Mouse (Mus musculus) C2C12 (cell line): ENCODE measurements around the gene Rab40b. TPM values are rescaled to one million over a fixed set of nuclear protein-coding genes. Genes with fewer than 3 reads are reported as not detected.

Source experiments
- H3K27me3 ChIP-seq: one replicate; pipeline ENCODE4 v1.6.1; 2011; ENCODE audit not compliant: control insufficient read depth, insufficient read depth, insufficient read length
- H3K36me3 ChIP-seq: one replicate; pipeline ENCODE4 v1.6.1; 2011; ENCODE audit not compliant: control insufficient read depth, insufficient read depth
- H3K4me3 ChIP-seq: one replicate; pipeline ENCODE4 v1.5.1; 2011; ENCODE audit warnings: mild to moderate bottlenecking, control low read depth; ENCODE audit not compliant: poor library complexity, insufficient read depth, severe bottlenecking
- H3K79me2 ChIP-seq: one replicate; pipeline ENCODE4 v1.6.1; 2011; ENCODE audit not compliant: control insufficient read depth, insufficient read depth
- H3K79me3 ChIP-seq: one replicate; pipeline ENCODE4 v1.6.1; 2011; ENCODE audit warnings: low read depth, control low read depth
- H3ac ChIP-seq: one replicate; pipeline ENCODE3; 2011; ENCODE audit warnings: low read depth; ENCODE audit not compliant: control insufficient read depth, insufficient read length
- CEBPB ChIP-seq: IDR thresholded peaks from one replicate; pipeline ENCODE4 v1.6.1; 2011; ENCODE audit warnings: low read depth, mild to moderate bottlenecking, control low read depth, moderate library complexity
- CTCF ChIP-seq: IDR thresholded peaks from one replicate; pipeline ENCODE4 v1.5.1; 2011; ENCODE audit not compliant: control insufficient read depth, insufficient read depth, insufficient read length
- FOSL1 ChIP-seq: IDR thresholded peaks from one replicate; pipeline ENCODE4 v1.8.0; 2011; ENCODE audit warnings: mild to moderate bottlenecking, low read length; ENCODE audit not compliant: poor library complexity, insufficient read depth, severe bottlenecking
- MAX ChIP-seq: IDR thresholded peaks from one replicate; pipeline ENCODE4 v1.6.1; 2011; ENCODE audit warnings: mild to moderate bottlenecking, control low read depth
- MYOD1 ChIP-seq: IDR thresholded peaks from one replicate; pipeline ENCODE4 v1.6.1; 2011; ENCODE audit warnings: low read depth; ENCODE audit not compliant: control insufficient read depth, insufficient read length
- MYOG ChIP-seq: IDR thresholded peaks from one replicate; pipeline ENCODE4 v1.6.1; 2011; ENCODE audit not compliant: control insufficient read depth, insufficient read length; ENCODE audit errors: extremely low read depth
- USF1 ChIP-seq: IDR thresholded peaks from one replicate; pipeline ENCODE4 v1.6.1; 2011; ENCODE audit warnings: low read depth, mild to moderate bottlenecking, control low read depth, moderate library complexity
- polyA plus RNA-seq: library from polyadenylated mRNA; unstranded; fragments of >200 nt; fragmentation: generic; extraction: Trizol; gene quantifications from one replicate; pipeline ENCODE4 v1.2.1, GENCODE M21; 2012; ENCODE audit warnings: missing spikeins

The Rab40b gene
- polyA plus RNA-seq, 1 experiment = 0.41 TPM

DNA sequence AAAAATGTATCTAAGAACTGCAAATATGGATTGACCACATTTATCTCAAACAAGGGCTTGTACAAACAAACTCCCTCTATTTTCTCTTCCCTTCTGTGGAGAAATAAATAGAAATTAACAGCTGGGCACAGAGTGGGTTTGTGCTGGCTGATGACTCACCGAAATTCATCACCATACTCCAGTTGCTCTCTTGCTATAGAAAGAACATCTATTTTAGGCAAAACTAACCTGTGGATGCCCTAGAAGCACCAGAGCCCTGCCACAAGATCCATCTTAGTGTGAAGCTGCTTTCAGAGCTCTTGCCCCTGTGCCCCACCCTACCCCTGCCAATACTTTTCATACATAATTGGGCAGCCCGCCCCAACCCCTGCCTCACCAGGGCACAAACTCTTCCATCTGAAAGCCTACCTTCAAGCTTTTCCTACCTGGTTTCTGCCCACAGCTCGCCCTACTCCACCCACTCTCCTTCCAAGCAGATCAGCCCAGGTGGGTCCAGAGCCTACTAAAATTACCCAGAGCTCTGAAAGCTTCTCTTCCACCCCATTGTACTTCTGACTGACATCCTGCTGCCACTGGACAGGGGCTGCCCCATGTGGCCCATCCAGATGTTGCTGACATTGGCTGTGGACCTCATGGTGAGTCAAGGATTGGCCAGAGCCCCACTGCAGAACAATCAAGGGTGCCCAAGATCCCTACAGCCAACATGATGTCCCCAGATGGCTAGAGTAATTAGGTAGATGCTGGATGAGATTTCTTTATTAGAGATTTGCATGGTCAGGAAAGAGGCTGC lies 19.5 kb upstream of the Rab40b start:
- no peaks in the 10 kb centered on the region for H3K79me3 ChIP-seq
- no peak overlapping the region for H3ac ChIP-seq
- H3K4me3 ChIP-seq = no peak overlapping the region
- TF ChIP-seq MYOD1 (peak; percentile 81), MYOG (no peak), MAX (peak; percentile 11), CEBPB (no peak), FOSL1 (peak; percentile 30), USF1 (no peak), CTCF (no peak)
- no peaks in the 10 kb centered on the region for H3K36me3 ChIP-seq
- H3K27me3 ChIP-seq = no peaks in the 10 kb centered on the region
- no peaks in the 10 kb centered on the region for H3K79me2 ChIP-seq

DNA sequence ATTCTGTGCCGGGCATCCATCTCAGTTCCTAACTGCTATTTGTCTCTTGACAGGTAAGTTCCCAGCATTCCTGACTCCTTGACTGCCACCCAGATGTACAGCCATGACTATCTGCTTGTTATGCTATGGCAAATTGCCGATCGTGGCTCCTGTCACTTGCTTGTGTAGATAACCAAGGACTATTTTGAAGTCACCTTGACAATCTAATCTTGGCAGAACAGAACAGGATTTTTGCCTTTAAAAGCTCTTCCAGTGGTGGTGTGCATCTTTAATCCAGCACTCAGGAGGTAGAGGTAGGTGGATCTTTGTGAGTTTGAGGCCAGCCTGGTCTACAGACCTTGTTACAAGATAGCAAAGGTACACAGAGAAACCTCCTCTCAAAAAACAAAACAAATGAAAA lies 4.4 kb upstream of the Rab40b start:
- no peak for TF ChIP-seq CEBPB
- no peak for TF ChIP-seq FOSL1
- TF ChIP-seq MAX = no peak
- TF ChIP-seq MYOG = no peak
- TF ChIP-seq CTCF = no peak
- TF ChIP-seq MYOD1 = no peak
- TF ChIP-seq USF1 = no peak
- Histone ChIP-seq H3K36me3 (no peaks in the 10 kb centered on the region), H3K79me2 (no peaks in the 10 kb centered on the region), H3K4me3 (no peak overlapping the region), H3K79me3 (no peaks in the 10 kb centered on the region), H3ac (no peak overlapping the region), H3K27me3 (no peaks in the 10 kb centered on the region)

DNA sequence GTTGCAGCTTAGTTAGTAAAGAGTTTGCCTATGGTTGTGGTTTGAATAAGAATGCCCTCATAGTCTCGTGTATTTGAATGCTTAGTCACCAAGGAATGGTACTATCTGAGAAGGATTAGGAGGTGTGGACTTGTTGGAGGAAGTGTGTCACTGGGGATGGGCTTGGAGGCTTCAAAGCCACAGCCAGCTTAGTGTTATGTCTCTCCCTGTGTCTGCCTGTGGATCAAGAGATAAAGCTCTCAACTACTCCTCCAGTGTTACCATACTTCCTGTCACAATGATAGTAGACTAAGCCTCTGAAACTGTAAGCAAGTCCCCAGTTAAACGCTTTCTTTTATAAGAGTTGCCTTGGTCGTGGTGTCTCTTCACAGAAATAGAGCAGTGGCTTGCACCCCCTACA lies 2.7 kb upstream of the Rab40b start:
- TF ChIP-seq MYOD1 = no peak
- no peak for TF ChIP-seq CTCF
- TF ChIP-seq CEBPB = no peak
- no peak for TF ChIP-seq MAX
- no peak for TF ChIP-seq MYOG
- TF ChIP-seq USF1 = no peak
- no peak for TF ChIP-seq FOSL1
- Histone ChIP-seq H3K79me3 (no peaks in the 10 kb centered on the region), H3K27me3 (no peaks in the 10 kb centered on the region)

DNA sequence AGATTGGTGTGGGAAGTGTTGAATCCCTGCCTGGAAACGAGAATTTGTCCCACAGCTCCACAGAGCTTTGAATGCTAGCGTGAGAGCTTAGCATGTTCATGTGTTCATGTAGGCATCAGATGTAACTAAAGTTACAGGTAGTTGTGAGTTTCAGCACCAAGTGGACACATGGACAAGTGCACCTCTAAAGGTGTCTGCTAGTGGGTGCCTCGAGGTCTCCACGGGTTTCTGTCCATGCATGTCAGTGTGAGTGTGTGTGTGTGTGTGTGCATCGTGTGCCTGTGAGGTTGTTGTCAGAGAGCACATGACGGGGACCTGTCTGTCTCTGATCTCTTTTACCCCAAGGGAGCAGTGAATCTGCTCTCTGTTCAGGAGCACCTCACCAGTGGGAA lies 499 bp upstream of the Rab40b start:
- H3K27me3 ChIP-seq = no peaks in the 10 kb centered on the region
- no peak for TF ChIP-seq FOSL1
- no peak for TF ChIP-seq MYOG
- TF ChIP-seq CEBPB = no peak
- no peak for TF ChIP-seq USF1
- TF ChIP-seq MYOD1 = no peak
- no peak for TF ChIP-seq CTCF
- TF ChIP-seq MAX = no peak
- H3K79me2 ChIP-seq = no peaks in the 10 kb centered on the region
- H3K36me3 ChIP-seq = no peaks in the 10 kb centered on the region
- H3ac ChIP-seq = no peak overlapping the region
- no peaks in the 10 kb centered on the region for H3K79me3 ChIP-seq
- H3K4me3 ChIP-seq = no peak overlapping the region

More for the DNA sequence above, 2.7 kb upstream of the Rab40b start:
- Histone ChIP-seq H3K79me2 (no peaks in the 10 kb centered on the region), H3K4me3 (no peak overlapping the region), H3K36me3 (no peaks in the 10 kb centered on the region), H3ac (no peak overlapping the region)

DNA sequence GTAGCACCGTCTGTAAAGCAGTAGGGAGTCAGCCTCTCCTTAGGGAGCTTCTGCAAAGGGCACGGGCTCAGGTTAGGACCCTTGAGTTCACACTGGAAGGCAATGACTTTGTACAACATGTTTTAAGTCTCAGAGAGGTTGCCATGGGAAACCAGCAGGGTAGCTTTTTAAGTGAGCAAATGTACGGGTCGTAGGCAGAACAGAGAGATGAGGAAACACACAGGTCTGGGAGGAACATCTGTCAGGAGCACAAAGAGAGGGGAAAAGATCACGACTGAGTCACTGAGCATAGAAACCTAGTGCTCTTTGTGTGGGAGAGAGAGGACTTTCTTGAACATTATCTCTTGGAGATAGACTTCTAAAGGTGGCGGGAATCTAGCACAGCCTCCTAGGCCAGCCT lies 7.8 kb downstream of the Rab40b start:
- Histone ChIP-seq H3K4me3 (no peak overlapping the region), H3K27me3 (no peaks in the 10 kb centered on the region), H3K79me3 (no peaks in the 10 kb centered on the region), H3ac (no peak overlapping the region), H3K79me2 (no peaks in the 10 kb centered on the region), H3K36me3 (no peaks in the 10 kb centered on the region)
- TF ChIP-seq MYOG (no peak), FOSL1 (no peak), MAX (no peak), USF1 (no peak), CEBPB (no peak), CTCF (no peak), MYOD1 (no peak)
